Mouse (Mus musculus) limb, embryonic 11.5 days (tissue): ENCODE measurements around the gene Cyp2j12. TPM values are rescaled to one million over a fixed set of nuclear protein-coding genes. Genes with fewer than 3 reads are reported as not detected.
"Not testable (repeated sequence)": the region's sequence is repeated elsewhere in the genome, so short reads cannot be mapped to it uniquely, and the experiment has no call there.

Experiments
- ATAC-seq: fragments of 200-750 bp; cut with Nextera tagmentation; 2 replicates; pipeline ENCODE4 v1.8.0; 2017; ENCODE audit warnings: low read depth; ENCODE audit not compliant: insufficient number of reproducible peaks, low FRiP score, low TSS enrichment
- DNase-seq: peaks from one replicate; pipeline ENCODE4 v3.0.0-alpha.2; 2015; ENCODE audit warnings: low spot score
- H3K27ac ChIP-seq: fragments of 300-500 bp; sonication (generic); replicated peaks from 2 replicates; pipeline ENCODE4 v1.5.1; 2014; ENCODE audit warnings: low read depth, mild to moderate bottlenecking, low read length
- H3K27me3 ChIP-seq: fragments of 300-500 bp; sonication (generic); 2 replicates; pipeline ENCODE4 v1.6.1; 2014; ENCODE audit warnings: mild to moderate bottlenecking, low read length, mixed read lengths; ENCODE audit not compliant: control insufficient read depth, insufficient read depth
- H3K36me3 ChIP-seq: fragments of 300-500 bp; sonication (generic); 2 replicates; pipeline ENCODE4 v1.6.1; 2014; ENCODE audit warnings: mild to moderate bottlenecking, low read length, moderate library complexity, mixed read lengths; ENCODE audit not compliant: control insufficient read depth, insufficient read depth
- H3K4me1 ChIP-seq: fragments of 300-500 bp; sonication (generic); 2 replicates; pipeline ENCODE4 v1.6.1; 2014; ENCODE audit warnings: low read length, mixed read lengths; ENCODE audit not compliant: control insufficient read depth, insufficient read depth
- H3K4me2 ChIP-seq: fragments of 300-500 bp; sonication (generic); 2 replicates; pipeline ENCODE4 v1.6.1; 2014; ENCODE audit warnings: low read depth, mild to moderate bottlenecking, moderate library complexity; ENCODE audit not compliant: severe bottlenecking
- H3K4me3 ChIP-seq: fragments of 300-500 bp; sonication (generic); 2 replicates; pipeline ENCODE4 v1.5.1; 2014; ENCODE audit warnings: low read depth, low read length
- H3K9ac ChIP-seq: fragments of 300-500 bp; sonication (generic); 2 replicates; pipeline ENCODE4 v1.6.1; 2014; ENCODE audit warnings: mild to moderate bottlenecking, low read length
- H3K9me3 ChIP-seq: fragments of 300-500 bp; sonication (generic); 2 replicates; pipeline ENCODE4 v1.6.1; 2016; ENCODE audit warnings: low read length; ENCODE audit not compliant: control insufficient read depth
- WGBS: fragments of 180-500 bp; shearing (Covaris S2); extraction: QIAGEN DNeasy Blood & Tissue Kit; methylation state at CpG from one replicate; pipeline ENCODE4 v1.1.7; 2014; 5-methylcytosine and 5-hydroxymethylcytosine counted together
- polyA plus RNA-seq: library from polyadenylated mRNA; unstranded; fragments of >200 nt; fragmentation: Nextera tagmentation; extraction: Ambion mirVana; gene quantifications from 2 replicates; pipeline ENCODE4 v1.2.1, GENCODE M21; 2014

The Cyp2j12 gene
- polyA plus RNA-seq, 1 experiment from 2014 or later: not detected

GRCm38 (mm10) chr4:96096841-96097240 lies 44.1 kb downstream of the Cyp2j12 start:
- Histone ChIP-seq H3K4me2 (no peak overlapping the region), H3K27ac (no peak overlapping the region), H3K4me3 (no peak overlapping the region), H3K27me3 (no peaks in the 10 kb centered on the region), H3K4me1 (no peaks in the 10 kb centered on the region), H3K9ac (no peak overlapping the region), H3K36me3 (no peaks in the 10 kb centered on the region), H3K9me3 (no peaks in the 10 kb centered on the region)
- 39% methylated on average over 2 of the region's 2 CpGs for WGBS
- 0 out of 2 replicates have a peak, but pooled peaks have one; percentile 46 for ATAC-seq
- no peak for DNase-seq

- no peak for DNase-seq
- no peaks in the 10 kb centered on the region for H3K36me3 ChIP-seq
- no peak for ATAC-seq
- H3K4me1 ChIP-seq: no peaks in the 10 kb centered on the region
- no peak overlapping the region for H3K9ac ChIP-seq
- no peak overlapping the region for H3K4me2 ChIP-seq
- H3K27ac ChIP-seq: no peak overlapping the region
- no peaks in the 10 kb centered on the region for H3K27me3 ChIP-seq
- no peaks in the 10 kb centered on the region for H3K9me3 ChIP-seq
- no peak overlapping the region for H3K4me3 ChIP-seq
These were observed 49.1 kb downstream of the Cyp2j12 start for GRCm38 (mm10) chr4:96091869-96092268.

- H3K4me1 ChIP-seq, H3K9ac ChIP-seq, H3K27me3 ChIP-seq, H3K36me3 ChIP-seq, ATAC-seq, DNase-seq, H3K27ac ChIP-seq, H3K4me3 ChIP-seq, H3K4me2 ChIP-seq, H3K9me3 ChIP-seq: not testable (repeated sequence)
- WGBS: 78% methylated on average over 6 of the region's 6 CpGs
These were observed 51.5 kb downstream of the Cyp2j12 start for GRCm38 (mm10) chr4:96089356-96090048.

- ATAC-seq: no peak
- no peak overlapping the region for H3K4me2 ChIP-seq
- H3K27me3 ChIP-seq: no peaks in the 10 kb centered on the region
- H3K36me3 ChIP-seq: no peaks in the 10 kb centered on the region
- no peak for DNase-seq
- H3K4me1 ChIP-seq: no peaks in the 10 kb centered on the region
- H3K9ac ChIP-seq: no peak overlapping the region
- H3K9me3 ChIP-seq: no peaks in the 10 kb centered on the region
- no peak overlapping the region for H3K4me3 ChIP-seq
- no peak overlapping the region for H3K27ac ChIP-seq
These were observed 62.6 kb downstream of the Cyp2j12 start for GRCm38 (mm10) chr4:96078308-96078707.

GRCm38 (mm10) chr4:96077261-96078125 lies 63.5 kb downstream of the Cyp2j12 start, which contains the start of gene Cyp2j13:
Cyp2j13 (minus strand) TSS chr4:96077546.
- 5% methylated on average over 18 of the region's 20 CpGs for WGBS
- peak; percentile 75 for ATAC-seq
- Histone ChIP-seq H3K4me2 (peak within 1 kb of the TSS; percentile 55), H3K4me3 (peak within 1 kb of the TSS; percentile 14; the same call in 1 of the 2 replicates), H3K9ac (0 out of 2 replicates have a peak within 1 kb of the TSS, but pooled peaks have one; percentile 22), H3K4me1 (no peaks in the 10 kb centered on the region), H3K27me3 (no peaks in the 10 kb centered on the region), H3K9me3 (no peaks in the 10 kb centered on the region), H3K27ac (no peak within 1 kb of the TSS), H3K36me3 (no peaks in the 10 kb centered on the region)
- DNase-seq: peak; percentile 67

- DNase-seq: no peak
- WGBS: 83% methylated on average over 2 of the region's 2 CpGs
- Histone ChIP-seq H3K9ac (no peak overlapping the region), H3K36me3 (no peaks in the 10 kb centered on the region), H3K4me3 (no peak overlapping the region), H3K9me3 (no peaks in the 10 kb centered on the region), H3K27me3 (no peaks in the 10 kb centered on the region), H3K27ac (no peak overlapping the region), H3K4me2 (no peak overlapping the region), H3K4me1 (no peaks in the 10 kb centered on the region)
- ATAC-seq: no peak
These were observed 78.9 kb downstream of the Cyp2j12 start for GRCm38 (mm10) chr4:96062045-96062444.

- no peak for DNase-seq
- Histone ChIP-seq H3K9ac (no peak overlapping the region), H3K27ac (no peak overlapping the region), H3K9me3 (no peaks in the 10 kb centered on the region), H3K27me3 (no peaks in the 10 kb centered on the region), H3K36me3 (no peaks in the 10 kb centered on the region), H3K4me3 (no peak overlapping the region), H3K4me2 (no peak overlapping the region), H3K4me1 (no peaks in the 10 kb centered on the region)
- no peak for ATAC-seq
- 94% methylated on average over 2 of the region's 2 CpGs for WGBS
These were observed 80.8 kb downstream of the Cyp2j12 start for GRCm38 (mm10) chr4:96060106-96060505.
